Mouse (Mus musculus) CD8-positive naive resting alpha-beta T cell, adult 2 months (primary cell): ENCODE data around the gene Plppr3.

Experiments used
- DNase-seq, 2 experiments: peaks; one replicate each; pipeline ENCODE4 v3.0.0; 2022; ENCODE audit warnings: low read depth in 2 of 2, low spot score in 2 of 2

The Plppr3 gene

GRCm38 (mm10) chr10:79871845-79872244 is 2.6 kb downstream of the Plppr3 start:
- no peak for DNase-seq

- DNase-seq, result no peak
These were observed 7.8 kb downstream of the Plppr3 start for GRCm38 (mm10) chr10:79866601-79867000.

GRCm38 (mm10) chr10:79865801-79866295 is 8.6 kb downstream of the Plppr3 start:
- no peak for DNase-seq

- DNase-seq, result no peak
These were observed 9.2 kb downstream of the Plppr3 start for GRCm38 (mm10) chr10:79865189-79865601.

GRCm38 (mm10) chr10:79864351-79865188 is 9.9 kb downstream of the Plppr3 start:
- DNase-seq, result no peak

- no peak for DNase-seq
These were observed 11.5 kb downstream of the Plppr3 start for GRCm38 (mm10) chr10:79862925-79863324.

- no peak for DNase-seq
These were observed 12.2 kb downstream of the Plppr3 start for GRCm38 (mm10) chr10:79862049-79862788.

GRCm38 (mm10) chr10:79861230-79862048 is 13.0 kb downstream of the Plppr3 start:
- no peak for DNase-seq

GRCm38 (mm10) chr10:79860079-79860911 is 14.1 kb downstream of the Plppr3 start:
- no peak for DNase-seq

GRCm38 (mm10) chr10:79859116-79859515 is 15.3 kb downstream of the Plppr3 start:
- no peak for DNase-seq

- DNase-seq, result no peak
These were observed 15.9 kb downstream of the Plppr3 start for GRCm38 (mm10) chr10:79858416-79859074.

- DNase-seq, result no peak
These were observed 16.5 kb downstream of the Plppr3 start for GRCm38 (mm10) chr10:79857894-79858293.

GRCm38 (mm10) chr10:79857452-79857811 is 17.0 kb downstream of the Plppr3 start:
- peak; percentile 39 to 44 for DNase-seq

- DNase-seq, result no peak
These were observed 17.6 kb downstream of the Plppr3 start for GRCm38 (mm10) chr10:79856704-79857451.

- no peak for DNase-seq
These were observed 18.2 kb downstream of the Plppr3 start for GRCm38 (mm10) chr10:79856280-79856679.

GRCm38 (mm10) chr10:79855558-79856184 is 18.8 kb downstream of the Plppr3 start:
- peak in 1 of 2 experiments; percentile 35 for DNase-seq

GRCm38 (mm10) chr10:79854801-79855541 is 19.5 kb downstream of the Plppr3 start:
- peak; percentile 69 to 77 for DNase-seq
